Mouse (Mus musculus) telencephalon, adult 2 months (tissue): ENCODE measurements around the gene Gm11444.

Source experiments
- DNase-seq: peaks from one replicate; pipeline ENCODE4 v3.0.0-alpha.2; 2011; ENCODE audit warnings: low read depth, low spot score

Gene Gm11444

GRCm38 (mm10) chr11:85814678-85815077, 35.5 kb downstream of the Gm11444 start:
- no peak for DNase-seq

- no peak for DNase-seq
These were observed 37.7 kb downstream of the Gm11444 start for GRCm38 (mm10) chr11:85812201-85812966.

GRCm38 (mm10) chr11:85811676-85812075, 38.5 kb downstream of the Gm11444 start:
- DNase-seq = no peak

GRCm38 (mm10) chr11:85811229-85811628, 38.9 kb downstream of the Gm11444 start:
- DNase-seq = no peak

- DNase-seq = no peak
These were observed 42.8 kb downstream of the Gm11444 start for GRCm38 (mm10) chr11:85807353-85807752.

- DNase-seq = no peak
These were observed 44.4 kb downstream of the Gm11444 start for GRCm38 (mm10) chr11:85805779-85806178.

GRCm38 (mm10) chr11:85804048-85804447, 46.1 kb downstream of the Gm11444 start:
- no peak for DNase-seq

- DNase-seq = no peak
These were observed 49.8 kb downstream of the Gm11444 start for GRCm38 (mm10) chr11:85800380-85800779.

GRCm38 (mm10) chr11:85799856-85800255, 50.3 kb downstream of the Gm11444 start:
- no peak for DNase-seq

GRCm38 (mm10) chr11:85799456-85799855, 50.7 kb downstream of the Gm11444 start:
- no peak for DNase-seq
